Mouse (Mus musculus) MN1 (cell line): Measurements from ENCODE around the gene Nckap1l.
"Not testable (repeated sequence)": the region's sequence is repeated elsewhere in the genome, so short reads cannot be mapped to it uniquely, and the experiment has no call there.

Experiments used
- DNase-seq: peaks from one replicate; pipeline ENCODE4 v3.0.0-alpha.2; 2016; ENCODE audit warnings: low spot score

The Nckap1l gene

DNA sequence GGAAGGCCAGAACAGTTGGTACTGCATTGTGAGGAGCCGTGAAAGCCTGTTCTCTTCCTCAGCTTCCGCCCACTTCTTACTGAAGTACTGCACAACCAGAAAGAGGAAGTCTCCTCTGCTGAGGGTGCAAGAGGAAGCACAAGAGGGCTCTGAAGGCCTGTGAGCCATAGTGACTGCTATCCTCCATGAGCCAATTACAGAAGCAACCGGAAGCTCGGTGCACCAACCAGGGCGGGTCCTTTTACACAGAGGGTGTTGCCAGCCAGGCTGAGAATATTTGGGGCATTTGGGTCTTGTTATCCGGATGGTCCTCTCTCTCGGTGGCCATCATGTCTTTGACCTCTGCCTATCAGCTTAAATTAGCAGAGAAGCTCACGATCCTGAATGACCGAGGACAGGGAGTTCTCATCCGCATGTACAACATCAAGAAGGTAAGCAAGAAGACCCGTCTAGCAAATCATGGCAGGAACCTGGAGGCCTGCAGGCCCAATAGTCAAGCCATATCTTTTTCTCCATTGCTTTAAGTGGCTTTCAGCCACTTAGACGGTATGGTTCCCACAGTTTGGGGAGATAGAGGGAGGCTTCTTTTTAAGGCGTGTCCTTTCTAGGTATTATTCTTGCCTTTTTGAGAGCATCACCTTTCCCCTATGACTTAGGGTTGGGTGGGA, at the start of gene Nckap1l:
TSS of gene Nckap1l (plus strand) at position 244 of the 668 bp plus-strand sequence.
- no peak for DNase-seq

DNA sequence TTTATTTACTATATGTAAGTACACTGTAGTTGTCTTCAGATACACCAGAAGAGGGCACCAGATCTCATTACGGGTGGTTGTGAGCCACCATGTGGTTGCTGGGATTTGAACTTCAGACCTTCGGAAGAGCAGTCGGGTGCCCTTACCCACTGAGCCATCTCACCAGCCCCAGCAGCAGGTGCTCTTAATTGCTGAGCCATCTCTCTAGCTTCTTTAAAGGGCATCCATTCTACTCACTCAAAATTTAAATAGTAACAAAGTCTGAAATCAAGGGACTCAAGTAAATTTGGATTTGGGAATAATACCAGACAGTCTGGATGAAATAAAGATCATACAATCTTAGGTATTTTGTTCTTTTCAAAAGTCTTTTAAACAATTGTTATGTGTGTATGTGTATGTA, 48.0 kb upstream of the Nckap1l start:
- not testable (repeated sequence) for DNase-seq

DNA sequence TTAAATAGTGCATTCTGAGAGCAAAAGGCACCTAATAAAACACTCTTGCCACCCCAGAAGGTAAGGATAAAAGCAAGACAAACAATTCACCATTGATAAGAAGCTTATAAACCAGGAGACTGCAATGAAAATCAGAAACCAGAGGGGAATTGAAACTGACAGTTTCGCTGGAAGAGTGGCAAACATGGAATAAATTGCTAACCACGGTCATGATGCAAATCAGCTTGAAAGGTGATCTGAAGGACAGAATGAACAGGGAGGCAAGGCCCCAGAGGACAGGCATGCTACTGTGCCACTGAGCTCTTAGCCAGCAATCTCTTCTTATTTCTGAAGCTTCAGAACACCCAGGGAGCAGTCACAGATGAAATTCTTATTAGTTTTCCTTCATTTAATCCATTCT, 26.6 kb upstream of the Nckap1l start:
- DNase-seq, result no peak

DNA sequence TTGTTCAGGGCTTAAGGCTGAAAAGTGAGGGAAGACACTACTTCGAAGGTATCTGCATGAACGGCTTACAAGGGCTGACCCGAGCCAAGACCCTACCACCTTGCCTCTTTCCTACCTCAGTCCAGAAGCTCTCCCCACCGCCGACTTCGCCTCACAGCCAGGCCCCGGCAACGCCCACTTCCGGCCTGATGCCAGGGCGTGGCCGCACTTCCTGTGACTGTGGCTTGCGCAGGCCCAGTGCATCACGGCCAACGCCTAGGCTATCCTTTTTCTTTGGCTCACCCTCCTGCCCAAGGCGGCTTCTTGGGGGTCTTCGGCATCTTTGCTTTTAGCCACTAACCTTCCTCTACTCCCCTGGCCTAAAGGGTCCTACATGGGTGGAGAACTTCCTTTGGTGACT, 23.4 kb upstream of the Nckap1l start, which contains the start of gene Gtsf1:
TSS of gene Gtsf1 (minus strand) at position 230 of the 400 bp plus-strand sequence.
- DNase-seq, result no peak

DNA sequence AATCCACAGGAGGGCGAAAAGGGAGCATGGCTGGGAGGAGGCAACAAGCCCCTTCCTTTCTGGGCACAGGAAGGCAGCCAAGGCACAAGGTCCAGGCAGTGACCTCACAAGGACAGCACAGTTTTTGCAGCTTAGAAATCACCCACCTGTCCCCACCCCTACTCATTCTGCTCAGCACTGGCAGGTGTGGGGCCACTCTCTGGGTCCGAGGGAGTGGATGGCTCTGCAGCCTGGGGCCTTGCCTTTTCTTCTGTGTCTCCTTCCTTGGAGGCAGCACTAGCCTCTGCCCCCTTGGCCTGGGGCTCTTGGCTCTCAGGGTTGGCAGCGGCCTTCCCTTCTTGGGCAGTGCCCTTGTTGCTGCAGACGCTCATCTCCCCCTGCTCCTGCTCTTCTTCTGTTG, 7.6 kb upstream of the Nckap1l start:
- not testable (repeated sequence) for DNase-seq

DNA sequence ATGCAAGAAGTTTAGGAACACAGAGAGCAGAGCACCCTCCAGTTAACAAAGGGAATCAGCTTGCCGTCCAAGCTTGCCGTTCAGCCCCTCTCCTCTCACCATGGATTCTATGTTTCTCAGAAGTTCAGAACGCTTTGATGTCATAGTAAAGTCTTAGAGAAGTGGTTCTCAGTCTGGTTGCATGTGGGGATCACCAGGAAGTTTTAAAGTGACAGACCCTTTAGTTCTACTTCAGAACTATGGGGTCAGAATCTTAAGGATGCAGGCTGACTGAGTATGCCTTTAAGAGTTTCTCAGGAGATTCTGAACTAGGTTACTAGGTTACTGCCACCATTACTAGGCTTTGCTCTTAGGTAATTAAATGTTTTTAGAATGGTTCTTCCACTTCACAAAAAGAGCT, 5.2 kb upstream of the Nckap1l start, which contains the start of gene Gtsf2:
TSS of gene Gtsf2 (minus strand) at position 101 of the 400 bp plus-strand sequence.
- DNase-seq, result no peak

DNA sequence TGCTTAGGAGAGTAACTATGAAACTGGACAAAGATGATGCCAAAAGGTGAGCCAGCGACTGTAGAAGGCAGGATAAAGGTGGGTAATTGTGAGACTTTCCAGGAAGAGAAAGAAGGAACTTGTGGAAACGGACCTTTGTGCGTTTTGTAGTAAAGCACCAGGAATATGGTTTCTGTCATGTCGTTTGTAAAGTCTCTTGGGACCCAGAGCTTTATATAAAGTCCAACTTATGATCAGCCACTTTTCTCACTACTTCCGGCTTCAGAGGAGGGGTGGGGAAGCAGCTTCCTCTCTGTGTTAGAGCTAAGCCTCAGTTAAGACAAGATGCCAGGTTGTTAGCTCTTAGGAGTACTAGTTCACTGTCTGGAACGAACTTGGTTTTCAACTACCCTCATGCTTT, 855 bp downstream of the Nckap1l start:
- DNase-seq, result no peak

DNA sequence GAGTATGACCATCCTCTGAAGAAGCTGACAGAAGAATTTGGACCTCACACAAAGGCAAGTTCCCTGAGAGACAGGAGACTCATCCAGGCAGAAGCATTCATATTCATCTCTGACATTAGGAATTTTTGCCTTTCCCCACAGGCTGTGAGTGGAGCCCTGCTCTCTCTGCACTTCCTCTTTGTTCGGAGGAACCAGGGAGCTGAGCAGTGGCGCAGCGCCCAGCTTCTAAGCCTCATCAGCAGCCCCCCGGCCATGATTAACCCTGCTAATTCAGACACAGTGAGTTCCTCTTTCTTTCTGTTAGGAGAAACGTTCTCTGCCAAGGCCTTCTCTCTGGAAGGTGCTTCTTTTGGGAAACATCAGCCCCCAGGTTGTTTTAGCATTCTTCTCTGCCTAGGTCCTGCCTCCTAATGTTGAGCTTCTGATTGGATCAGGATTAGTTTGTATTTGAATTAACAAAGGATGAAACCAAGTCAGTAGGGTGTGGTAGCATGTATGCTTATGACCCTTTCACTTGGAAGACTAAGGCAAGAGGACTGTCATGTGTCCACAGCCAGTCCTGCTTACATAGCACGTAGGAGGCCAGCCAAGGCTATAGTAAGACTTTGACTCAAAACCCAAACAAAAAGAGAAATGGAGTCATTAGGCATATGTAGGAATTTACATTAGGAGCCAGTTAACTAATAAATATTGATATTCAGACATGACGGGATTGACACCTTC, 9.1 kb downstream of the Nckap1l start:
- DNase-seq, result no peak

DNA sequence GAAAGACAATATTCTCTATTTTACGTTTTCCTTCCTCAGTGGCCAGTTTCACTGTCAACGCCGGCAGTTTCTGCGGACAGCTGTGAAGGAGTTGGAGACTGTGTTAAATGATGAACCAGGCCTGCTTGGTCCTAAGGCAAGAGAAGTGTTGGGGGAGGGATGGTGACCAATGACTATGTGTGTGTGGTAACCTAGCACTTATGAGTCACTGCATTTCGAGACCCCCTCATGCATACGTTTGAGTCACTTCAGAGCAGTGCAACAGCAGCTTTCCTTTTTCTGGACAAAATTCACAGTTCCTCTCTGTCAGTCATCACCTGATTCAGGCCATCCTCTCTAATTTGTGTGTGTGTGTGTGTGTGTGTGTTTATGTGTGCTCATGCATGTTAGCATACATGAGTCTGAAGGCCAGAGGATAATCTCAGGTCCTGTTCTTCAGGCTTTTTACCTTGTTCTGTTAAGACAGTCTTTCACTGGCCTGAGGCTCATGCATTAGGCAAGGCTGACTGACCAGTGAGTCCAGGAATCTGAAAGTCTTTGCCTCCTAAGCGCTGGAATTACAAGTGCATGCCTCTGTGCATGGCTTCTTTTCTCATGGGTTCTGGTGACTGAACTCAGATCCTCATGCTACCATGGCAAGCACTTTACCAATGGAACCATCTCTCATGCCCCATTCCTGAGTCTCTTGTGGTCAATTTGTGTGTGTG, 18.0 kb downstream of the Nckap1l start:
- no peak for DNase-seq

DNA sequence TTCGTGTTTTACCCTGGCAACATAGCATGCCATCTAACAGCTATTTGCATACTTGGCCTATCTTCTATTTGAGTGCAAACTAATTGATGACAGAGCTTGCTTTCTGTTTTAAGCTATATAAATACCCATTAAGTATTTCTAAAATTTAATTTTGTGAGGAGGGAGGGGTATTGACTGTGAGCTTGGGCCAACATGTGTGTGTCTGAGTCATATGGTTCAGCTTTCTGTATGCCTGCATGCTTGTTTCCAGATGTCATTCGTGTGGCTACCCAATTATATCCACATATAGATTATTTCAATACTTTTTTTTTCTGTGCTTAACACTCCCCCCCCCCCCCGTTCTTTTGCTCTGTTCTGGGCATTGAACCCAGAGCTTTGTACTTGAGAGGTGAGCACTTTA, 18.7 kb downstream of the Nckap1l start:
- DNase-seq, result no peak

DNA sequence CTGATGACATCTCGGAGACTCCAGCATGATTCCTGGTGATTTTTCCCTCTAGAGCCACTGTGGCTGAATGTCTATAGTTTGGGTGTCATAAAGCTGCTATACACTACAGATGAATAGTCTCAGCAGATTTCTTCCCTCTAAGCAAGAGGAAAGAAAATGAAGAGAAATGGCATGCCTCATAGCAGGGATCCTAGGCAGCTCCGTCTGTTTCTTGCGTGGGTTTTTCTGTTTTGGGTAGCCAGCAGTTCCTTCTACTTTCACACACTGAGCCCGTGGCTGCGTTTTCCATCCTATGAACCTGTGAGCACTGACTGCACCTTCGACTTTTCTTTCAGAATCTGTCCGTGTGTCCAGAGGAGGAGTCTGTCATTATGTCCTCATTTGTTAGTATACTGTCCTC, 19.6 kb downstream of the Nckap1l start:
- DNase-seq, result no peak

DNA sequence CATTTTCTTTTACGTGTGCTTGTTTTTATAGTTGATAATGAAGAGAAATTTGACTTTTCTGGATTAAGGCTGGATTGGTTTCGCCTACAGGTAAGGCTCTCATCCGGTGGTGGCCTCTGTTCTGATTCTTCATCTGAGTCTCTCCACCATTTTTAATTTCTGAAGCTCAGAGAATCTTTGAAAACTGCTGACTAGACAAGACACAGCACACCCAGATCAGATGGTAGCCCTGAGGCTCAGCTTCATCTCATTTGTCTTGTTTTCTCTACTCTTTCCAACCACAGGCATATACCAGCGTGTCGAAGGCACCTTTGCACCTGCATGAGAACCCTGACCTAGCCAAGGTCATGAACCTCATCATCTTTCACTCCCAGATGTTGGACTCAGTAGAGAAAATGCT, 20.2 kb downstream of the Nckap1l start:
- no peak for DNase-seq

DNA sequence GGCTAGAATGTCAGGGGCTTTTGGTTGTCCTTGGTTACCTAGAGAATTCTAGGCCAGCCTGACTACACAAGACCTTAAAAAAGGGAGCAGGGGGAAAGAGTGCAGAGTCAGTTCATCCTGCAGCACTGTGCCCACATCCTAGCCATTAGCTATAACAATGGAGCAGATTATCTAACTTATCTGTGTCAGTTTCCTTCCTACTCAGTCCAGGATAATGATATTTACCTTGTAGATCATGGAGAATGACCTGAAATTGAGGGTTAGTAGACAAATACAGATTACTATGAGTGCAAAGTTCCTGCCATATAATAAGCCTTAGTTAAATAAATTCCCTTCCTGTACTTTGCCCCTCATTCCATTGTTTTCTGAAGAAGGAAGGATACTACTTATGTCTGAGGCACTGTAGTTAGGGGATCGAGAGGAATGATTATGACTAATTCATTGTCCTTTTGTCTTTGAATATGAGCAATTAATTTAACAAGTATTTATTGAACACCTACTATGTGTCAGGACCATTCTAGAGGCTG, 25.5 kb downstream of the Nckap1l start:
- no peak for DNase-seq

DNA sequence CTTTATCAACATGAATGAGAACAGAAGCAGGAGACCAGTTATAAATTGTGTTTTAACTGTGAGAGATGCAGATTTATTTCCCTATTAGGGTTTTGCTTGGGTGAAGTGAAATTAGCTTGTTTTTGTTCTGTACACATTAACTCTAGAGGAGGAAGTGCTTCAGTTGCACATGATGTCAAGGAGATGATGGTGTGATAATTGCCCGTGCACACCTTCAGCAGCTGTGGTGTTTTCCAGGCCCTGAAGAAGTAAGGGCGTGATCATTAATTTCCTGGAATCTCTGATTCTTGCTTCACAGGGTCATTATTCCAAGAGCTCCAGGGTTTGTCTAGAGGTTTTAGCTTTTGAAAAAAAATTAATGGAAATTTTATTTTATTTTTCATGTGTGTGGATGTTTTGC, 26.5 kb downstream of the Nckap1l start:
- DNase-seq, result no peak

DNA sequence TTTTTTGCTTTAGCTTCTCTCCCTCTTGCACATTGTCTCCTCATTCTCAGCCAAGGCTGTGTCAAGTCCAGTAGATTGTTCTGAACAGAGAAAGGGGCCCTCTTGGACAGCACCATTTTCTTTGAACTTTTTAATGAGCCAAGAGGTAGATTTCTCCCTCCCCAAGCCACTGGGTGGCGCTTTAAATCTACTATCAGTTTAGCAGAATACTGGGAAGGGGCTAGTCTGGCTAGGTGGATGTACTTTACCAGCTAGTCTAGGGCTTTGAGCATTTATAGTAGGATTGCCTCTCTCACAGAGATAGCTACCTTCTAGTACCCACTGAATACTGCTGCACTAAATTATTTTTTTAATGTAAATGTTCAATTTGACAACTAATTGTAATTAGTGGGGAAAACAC, 28.9 kb downstream of the Nckap1l start:
- no peak for DNase-seq

DNA sequence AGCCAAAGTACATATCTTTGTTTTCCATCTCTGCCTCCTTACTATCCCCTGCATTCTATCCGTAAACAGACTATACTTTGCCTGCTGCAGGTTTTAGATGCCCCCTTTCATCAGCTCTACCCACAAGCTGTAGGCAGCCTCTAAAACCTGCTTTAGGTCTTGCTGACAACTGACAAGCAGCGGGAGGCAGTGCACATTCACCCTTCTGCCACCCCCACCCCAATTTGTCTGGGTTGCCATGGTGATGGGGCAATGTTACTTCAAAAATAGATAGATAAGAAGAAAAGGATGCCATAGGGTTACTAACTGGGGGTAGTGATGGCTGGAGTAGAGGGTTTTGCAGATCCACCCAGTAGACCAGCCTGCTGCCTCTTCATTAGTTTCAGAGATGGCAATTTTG, 30.9 kb downstream of the Nckap1l start:
- no peak for DNase-seq

DNA sequence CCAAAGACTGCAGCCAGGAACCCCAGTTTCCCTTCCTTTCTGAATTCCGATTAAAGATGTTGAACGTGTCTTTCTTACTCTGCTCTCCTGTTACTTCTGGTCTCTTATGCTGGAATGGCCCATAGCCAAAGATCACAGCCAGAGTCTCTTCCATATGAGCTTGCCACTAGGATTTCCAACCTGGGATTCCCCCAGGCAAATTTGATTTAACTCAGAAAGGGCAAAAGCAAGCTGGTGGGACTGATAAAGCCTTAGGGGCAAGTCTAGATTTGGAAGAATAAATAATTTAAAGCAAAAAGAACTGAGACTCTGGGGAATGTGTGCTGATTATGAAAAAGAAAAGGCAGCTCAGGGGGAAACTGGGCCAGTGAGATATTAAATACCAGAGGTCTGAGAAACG, 31.5 kb downstream of the Nckap1l start:
- DNase-seq, result no peak

DNA sequence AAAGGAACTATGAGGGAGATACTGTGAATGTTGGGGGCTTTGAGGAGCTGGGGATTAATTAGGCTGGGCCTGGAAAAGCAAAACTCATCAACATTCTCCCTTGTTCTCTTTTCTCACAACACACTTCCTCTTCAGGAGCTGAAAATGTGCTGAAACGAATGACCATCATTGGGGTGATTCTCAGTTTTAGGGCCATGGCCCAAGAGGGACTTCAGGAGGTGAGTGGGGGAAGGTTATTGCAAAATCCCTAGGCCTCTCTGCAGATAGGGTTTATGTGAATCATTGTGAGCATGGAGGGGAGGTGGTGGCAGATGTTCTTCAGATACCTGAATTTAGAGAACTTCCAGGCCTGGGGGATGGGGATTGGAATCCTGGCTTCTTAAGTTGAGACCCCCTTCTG, 33.1 kb downstream of the Nckap1l start:
- no peak for DNase-seq

DNA sequence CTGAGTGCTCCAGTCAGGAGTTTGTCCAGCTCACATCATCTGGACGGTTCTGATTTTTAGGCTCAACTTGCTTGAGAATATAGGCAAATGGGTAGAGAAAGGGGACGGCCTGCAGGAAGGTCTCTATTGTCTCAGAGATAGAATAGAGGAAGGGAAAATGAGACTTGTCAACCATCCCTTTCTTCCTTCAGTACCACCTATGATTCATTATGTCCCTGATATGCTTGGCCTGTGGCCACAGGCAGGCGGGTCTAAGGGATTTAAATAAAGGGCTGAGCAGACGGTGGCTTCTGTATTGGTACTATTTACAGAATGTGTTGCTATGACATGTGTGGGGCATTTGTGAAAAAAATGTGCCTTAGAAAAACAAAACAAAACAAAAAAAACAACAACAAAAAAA, 34.7 kb downstream of the Nckap1l start:
- no peak for DNase-seq

DNA sequence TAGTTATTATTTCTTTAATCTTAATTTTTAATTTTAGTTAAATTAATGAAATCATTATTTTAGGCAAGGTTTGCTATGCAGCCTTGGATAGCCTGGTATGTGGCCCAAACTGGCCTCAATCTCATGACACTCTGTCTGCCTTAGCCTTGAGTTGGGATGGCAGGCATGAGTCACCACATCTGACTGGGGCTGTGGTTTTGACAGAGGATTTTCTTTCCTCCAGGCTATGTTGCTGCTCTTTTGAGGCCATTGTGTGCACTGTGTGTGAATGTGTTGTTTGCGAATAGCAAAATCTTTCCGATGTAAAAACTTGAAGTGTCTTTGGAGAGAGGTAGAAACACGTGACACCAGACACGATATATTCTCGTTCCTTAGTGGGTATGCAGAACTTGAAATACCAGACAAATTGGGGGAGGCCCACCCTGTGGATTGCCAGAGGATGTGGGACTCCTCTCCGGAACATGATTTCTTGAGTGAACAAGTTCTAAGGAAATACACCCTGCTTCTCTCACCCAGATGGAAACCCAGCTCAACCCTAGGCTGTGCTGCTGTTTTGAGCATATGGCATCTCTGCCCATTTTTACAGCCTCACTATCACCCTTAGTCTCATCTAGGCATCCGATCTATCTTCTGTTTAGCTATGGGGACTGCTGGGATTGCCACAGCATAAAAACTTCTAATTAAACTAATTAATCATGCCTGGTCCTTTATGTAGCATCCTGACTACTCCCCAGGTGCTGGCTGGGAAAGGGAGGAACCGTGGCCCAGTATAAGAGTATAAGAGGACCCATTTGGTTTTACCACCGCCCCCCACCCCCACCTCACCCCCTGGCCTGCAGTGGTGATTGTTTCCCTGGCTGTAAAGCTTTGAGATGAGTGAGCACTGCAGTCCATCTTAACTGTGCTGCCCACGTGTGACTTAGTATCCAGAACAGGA, 42.9 kb downstream of the Nckap1l start:
- no peak for DNase-seq

DNA sequence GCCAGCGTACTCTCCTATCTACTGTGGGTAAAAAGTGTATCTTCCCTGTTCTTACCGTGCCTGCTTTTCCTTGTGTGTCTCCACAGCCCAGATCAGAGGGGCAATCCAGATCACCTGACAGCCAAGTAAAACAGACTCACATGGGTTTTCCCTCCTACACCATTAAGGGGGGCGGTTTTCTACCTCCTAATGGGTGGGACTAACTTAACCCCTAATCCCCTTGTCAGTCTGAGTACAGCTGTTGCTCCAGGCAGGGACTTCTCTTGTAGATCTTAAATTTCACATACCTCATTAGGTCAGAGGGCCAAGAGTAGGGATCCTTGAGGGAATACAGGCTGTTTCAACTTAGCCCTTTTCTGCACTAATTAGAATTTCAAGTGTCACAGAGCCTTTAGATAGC, 44.6 kb downstream of the Nckap1l start:
- DNase-seq, result no peak

DNA sequence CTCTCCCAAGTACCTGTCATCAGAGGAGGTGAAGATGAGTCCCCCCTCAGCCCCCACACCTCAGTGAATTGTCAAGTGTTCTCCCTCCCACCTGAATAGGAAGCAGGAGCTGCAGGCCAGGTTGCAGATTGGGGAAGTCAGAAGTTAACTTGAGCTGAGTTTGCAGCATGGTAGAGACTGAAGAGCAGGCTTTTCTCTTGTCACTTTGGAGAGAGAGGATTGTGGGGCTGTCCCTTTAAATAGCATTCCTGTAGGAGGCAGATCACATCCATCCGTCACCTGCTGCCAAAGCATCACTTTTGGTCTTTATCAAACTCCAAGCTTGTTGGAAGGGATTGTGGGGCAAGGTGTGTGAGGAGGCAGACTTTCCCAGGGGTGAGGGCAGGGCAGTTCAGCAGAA, 47.1 kb downstream of the Nckap1l start:
- no peak for DNase-seq
